Mouse (Mus musculus): ENCODE results near the gene Neb. TPM values are rescaled to one million over a fixed set of nuclear protein-coding genes. Genes with fewer than 3 reads are reported as not detected.

Gene Neb
- polyA plus RNA-seq, 1 experiment from 2014 or later: 1.2 TPM

DNA sequence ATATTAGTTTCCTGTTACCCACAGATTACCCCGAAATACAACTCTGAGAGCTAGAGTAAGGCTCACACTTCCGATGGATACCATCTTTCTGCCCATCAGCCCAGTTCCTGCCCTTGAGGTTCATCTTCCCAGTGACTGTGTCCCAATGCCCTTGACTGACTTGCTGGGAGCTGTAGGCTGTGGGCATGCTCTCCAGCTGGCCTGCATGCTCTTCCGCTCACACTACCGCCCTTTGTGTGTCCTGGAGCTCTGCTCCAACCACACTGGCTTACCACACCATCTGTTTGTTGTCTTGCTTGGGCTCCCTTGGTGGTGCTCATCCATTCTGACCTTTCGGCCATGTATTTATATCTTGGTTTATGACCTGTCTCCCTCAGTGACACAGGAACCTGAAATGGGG lies 10.6 kb downstream of the Neb start:
- Histone ChIP-seq H3K36me3 (ENCODE audit: control insufficient read depth, insufficient read depth, low read length) (no peaks in the 10 kb centered on the region), H3K27ac (ENCODE audit: low read depth, low read length) (no peak overlapping the region), H3K4me1 (replicated peaks; ENCODE audit: control insufficient read depth, insufficient read depth, low read length) (no peaks in the 10 kb centered on the region), H3K4me2 (no peak overlapping the region), H3K27me3 (replicated peaks; ENCODE audit: control insufficient read depth, insufficient read depth, low read length) (no peaks in the 10 kb centered on the region), H3K4me3 (ENCODE audit: low read depth, low read length) (no peak overlapping the region), H3K9ac (ENCODE audit: low read depth, low read length) (no peak overlapping the region), H3K9me3 (ENCODE audit: control insufficient read depth, low read length) (no peaks in the 10 kb centered on the region)
- no peak for ATAC-seq (replicated peaks; ENCODE audit: low FRiP score)
- WGBS: 79% methylated on average over 5 of the region's 5 CpGs
- no peak for DNase-seq (ENCODE audit: low spot score)

DNA sequence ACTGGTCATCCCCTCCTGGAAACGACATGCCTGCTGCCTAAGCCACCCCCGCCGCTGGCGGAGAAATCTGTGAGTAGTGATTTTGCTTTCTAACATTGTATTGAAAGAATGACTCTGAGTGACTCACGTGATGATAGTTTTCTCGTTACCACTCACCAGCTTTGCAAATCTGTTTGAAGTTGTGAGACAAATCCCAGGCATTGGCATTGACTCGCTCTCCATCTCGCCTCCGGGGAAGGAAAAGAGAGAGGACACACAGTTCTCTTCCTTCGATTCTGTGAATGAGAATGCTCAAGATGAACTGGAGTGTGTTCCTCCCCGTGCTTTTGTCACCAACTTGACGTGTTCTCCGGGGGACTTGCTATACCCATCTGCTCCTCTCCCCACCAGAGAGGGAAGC lies 11.0 kb downstream of the Neb start:
- DNase-seq (ENCODE audit: low spot score): no peak
- no peaks in the 10 kb centered on the region for H3K36me3 ChIP-seq (ENCODE audit: control insufficient read depth, insufficient read depth, low read length)
- H3K4me1 ChIP-seq (replicated peaks; ENCODE audit: control insufficient read depth, insufficient read depth, low read length): no peaks in the 10 kb centered on the region
- no peaks in the 10 kb centered on the region for H3K9me3 ChIP-seq (ENCODE audit: control insufficient read depth, low read length)
- H3K4me2 ChIP-seq: no peak overlapping the region
- 57% methylated on average over 13 of the region's 13 CpGs for WGBS
- H3K27me3 ChIP-seq (replicated peaks; ENCODE audit: control insufficient read depth, insufficient read depth, low read length): no peaks in the 10 kb centered on the region
- no peak overlapping the region for H3K27ac ChIP-seq (ENCODE audit: low read depth, low read length)
- H3K4me3 ChIP-seq (ENCODE audit: low read depth, low read length): no peak overlapping the region
- no peak for ATAC-seq (replicated peaks; ENCODE audit: low FRiP score)
- no peak overlapping the region for H3K9ac ChIP-seq (ENCODE audit: low read depth, low read length)

- ATAC-seq (replicated peaks; ENCODE audit: low FRiP score) (no peak), DNase-seq (ENCODE audit: low spot score) (no peak)
- no peaks in the 10 kb centered on the region for H3K36me3 ChIP-seq (ENCODE audit: control insufficient read depth, insufficient read depth, low read length)
- H3K27me3 ChIP-seq (replicated peaks; ENCODE audit: control insufficient read depth, insufficient read depth, low read length): no peaks in the 10 kb centered on the region
- no peaks in the 10 kb centered on the region for H3K9me3 ChIP-seq (ENCODE audit: control insufficient read depth, low read length)
- H3K9ac ChIP-seq (ENCODE audit: low read depth, low read length): no peak overlapping the region
- no peaks in the 10 kb centered on the region for H3K4me1 ChIP-seq (replicated peaks; ENCODE audit: control insufficient read depth, insufficient read depth, low read length)
- H3K27ac ChIP-seq (ENCODE audit: low read depth, low read length): no peak overlapping the region
- H3K4me3 ChIP-seq (ENCODE audit: low read depth, low read length): no peak overlapping the region
- H3K4me2 ChIP-seq: no peak overlapping the region
- WGBS: 84% methylated on average over 9 of the region's 9 CpGs
Observed at GRCm38 (mm10) chr2:52361086-52361485, 17.2 kb downstream of the Neb start.

- no peaks in the 10 kb centered on the region for H3K4me1 ChIP-seq (replicated peaks; ENCODE audit: control insufficient read depth, insufficient read depth, low read length)
- no peaks in the 10 kb centered on the region for H3K36me3 ChIP-seq (ENCODE audit: control insufficient read depth, insufficient read depth, low read length)
- no peak for DNase-seq (ENCODE audit: low spot score)
- no peaks in the 10 kb centered on the region for H3K9me3 ChIP-seq (ENCODE audit: control insufficient read depth, low read length)
- no peak overlapping the region for H3K9ac ChIP-seq (ENCODE audit: low read depth, low read length)
- no peak overlapping the region for H3K4me2 ChIP-seq
- no peaks in the 10 kb centered on the region for H3K27me3 ChIP-seq (replicated peaks; ENCODE audit: control insufficient read depth, insufficient read depth, low read length)
- no peak overlapping the region for H3K4me3 ChIP-seq (ENCODE audit: low read depth, low read length)
- no peak overlapping the region for H3K27ac ChIP-seq (ENCODE audit: low read depth, low read length)
- no peak for ATAC-seq (replicated peaks; ENCODE audit: low FRiP score)
- 67% methylated on average over 1 of the region's 1 CpGs for WGBS
Observed at GRCm38 (mm10) chr2:52359722-52360121, 18.6 kb downstream of the Neb start.

DNA sequence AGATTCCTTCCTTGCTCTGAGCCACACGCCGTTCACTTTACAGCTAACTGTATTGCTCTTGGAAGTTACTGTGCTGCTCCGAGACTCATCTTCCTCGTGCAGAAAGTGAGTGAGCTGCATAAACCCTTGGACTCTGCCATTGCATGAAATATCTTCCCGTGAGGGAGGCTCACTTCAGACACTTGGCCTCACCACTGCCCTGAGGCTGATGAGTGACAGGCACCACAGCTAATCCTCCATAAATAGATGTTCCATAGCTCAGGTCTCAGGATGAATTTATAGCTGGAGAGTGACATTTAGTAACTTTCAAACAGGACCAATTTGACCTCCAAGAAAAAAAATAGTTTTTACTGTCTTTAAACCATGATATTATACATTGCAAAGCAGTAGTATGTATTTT lies 20.1 kb downstream of the Neb start:
- Histone ChIP-seq H3K4me2 (no peak overlapping the region), H3K4me1 (replicated peaks; ENCODE audit: control insufficient read depth, insufficient read depth, low read length) (no peaks in the 10 kb centered on the region), H3K9ac (ENCODE audit: low read depth, low read length) (no peak overlapping the region), H3K27ac (ENCODE audit: low read depth, low read length) (no peak overlapping the region), H3K36me3 (ENCODE audit: control insufficient read depth, insufficient read depth, low read length) (no peaks in the 10 kb centered on the region), H3K9me3 (ENCODE audit: control insufficient read depth, low read length) (no peaks in the 10 kb centered on the region), H3K4me3 (ENCODE audit: low read depth, low read length) (no peak overlapping the region), H3K27me3 (replicated peaks; ENCODE audit: control insufficient read depth, insufficient read depth, low read length) (no peaks in the 10 kb centered on the region)
- 83% methylated on average over 5 of the region's 5 CpGs for WGBS
- no peak for DNase-seq (ENCODE audit: low spot score)
- ATAC-seq (replicated peaks; ENCODE audit: low FRiP score): no peak

- no peaks in the 10 kb centered on the region for H3K27me3 ChIP-seq (replicated peaks; ENCODE audit: control insufficient read depth, insufficient read depth, low read length)
- H3K9me3 ChIP-seq (ENCODE audit: control insufficient read depth, low read length): no peaks in the 10 kb centered on the region
- no peak overlapping the region for H3K4me2 ChIP-seq
- H3K36me3 ChIP-seq (ENCODE audit: control insufficient read depth, insufficient read depth, low read length): no peaks in the 10 kb centered on the region
- H3K4me3 ChIP-seq (ENCODE audit: low read depth, low read length): no peak overlapping the region
- no peaks in the 10 kb centered on the region for H3K4me1 ChIP-seq (replicated peaks; ENCODE audit: control insufficient read depth, insufficient read depth, low read length)
- H3K9ac ChIP-seq (ENCODE audit: low read depth, low read length): no peak overlapping the region
- 82% methylated on average over 1 of the region's 1 CpGs for WGBS
- no peak for ATAC-seq (replicated peaks; ENCODE audit: low FRiP score)
- DNase-seq (ENCODE audit: low spot score): no peak
- no peak overlapping the region for H3K27ac ChIP-seq (ENCODE audit: low read depth, low read length)
Observed at GRCm38 (mm10) chr2:52351029-52351428, 27.2 kb downstream of the Neb start.

DNA sequence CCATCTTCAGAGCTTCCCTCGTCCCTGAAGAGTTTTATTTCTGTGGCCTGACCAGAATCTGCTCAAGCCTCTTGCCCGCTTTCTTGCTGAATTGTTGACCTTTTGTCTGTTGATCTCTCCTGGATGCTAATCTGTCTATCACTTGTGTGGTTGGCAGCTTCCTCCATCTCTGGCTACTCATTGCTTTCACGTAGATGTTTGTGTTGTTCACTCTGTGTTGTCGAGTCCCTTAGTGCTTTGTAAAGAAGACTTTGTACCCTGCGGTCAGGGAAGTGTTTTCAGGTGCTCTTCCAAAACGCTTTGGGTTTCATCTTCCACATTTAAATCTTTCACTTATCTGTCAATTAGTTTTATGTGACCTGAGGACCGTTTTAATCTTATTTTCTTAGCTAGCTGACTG lies 37.3 kb downstream of the Neb start:
- Histone ChIP-seq H3K27me3 (replicated peaks; ENCODE audit: control insufficient read depth, insufficient read depth, low read length) (no peaks in the 10 kb centered on the region), H3K4me1 (replicated peaks; ENCODE audit: control insufficient read depth, insufficient read depth, low read length) (no peaks in the 10 kb centered on the region), H3K4me3 (ENCODE audit: low read depth, low read length) (no peak overlapping the region), H3K9ac (ENCODE audit: low read depth, low read length) (no peak overlapping the region), H3K36me3 (ENCODE audit: control insufficient read depth, insufficient read depth, low read length) (no peaks in the 10 kb centered on the region), H3K9me3 (ENCODE audit: control insufficient read depth, low read length) (no peaks in the 10 kb centered on the region), H3K27ac (ENCODE audit: low read depth, low read length) (no peak overlapping the region), H3K4me2 (no peak overlapping the region)
- WGBS: 63% methylated on average over 7 of the region's 7 CpGs
- ATAC-seq (replicated peaks; ENCODE audit: low FRiP score) (no peak), DNase-seq (ENCODE audit: low spot score) (no peak)

DNA sequence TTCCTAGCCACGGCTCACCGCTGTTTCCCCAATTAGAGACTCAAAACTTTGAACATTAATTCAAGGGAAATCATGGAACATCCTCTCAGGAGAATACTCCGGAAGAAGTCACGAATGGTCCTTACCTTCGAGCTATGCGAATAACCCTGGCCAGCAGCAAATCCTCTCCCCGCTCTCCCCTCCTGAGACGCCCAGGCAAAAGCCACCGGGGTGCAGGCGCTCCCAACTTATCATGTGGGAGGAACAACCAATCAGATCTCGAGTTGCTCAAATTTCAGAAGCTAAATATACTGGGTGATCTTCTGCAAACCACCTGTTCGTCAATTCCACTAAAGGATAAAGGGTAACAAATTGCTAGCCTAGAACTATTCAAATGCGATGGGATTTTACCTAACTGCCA lies 42.7 kb downstream of the Neb start:
- Histone ChIP-seq H3K4me2 (no peak overlapping the region), H3K4me3 (ENCODE audit: low read depth, low read length) (no peak overlapping the region), H3K36me3 (ENCODE audit: control insufficient read depth, insufficient read depth, low read length) (no peaks in the 10 kb centered on the region), H3K27ac (ENCODE audit: low read depth, low read length) (no peak overlapping the region), H3K9me3 (ENCODE audit: control insufficient read depth, low read length) (no peaks in the 10 kb centered on the region), H3K4me1 (replicated peaks; ENCODE audit: control insufficient read depth, insufficient read depth, low read length) (no peaks in the 10 kb centered on the region), H3K27me3 (replicated peaks; ENCODE audit: control insufficient read depth, insufficient read depth, low read length) (no peaks in the 10 kb centered on the region; the same call in 1 of the 2 replicates), H3K9ac (ENCODE audit: low read depth, low read length) (no peak overlapping the region)
- 81% methylated on average over 13 of the region's 13 CpGs for WGBS
- DNase-seq (ENCODE audit: low spot score) (no peak), ATAC-seq (replicated peaks; ENCODE audit: low FRiP score) (no peak)

GRCm38 (mm10) chr2:52335087-52335486 lies 43.2 kb downstream of the Neb start:
- no peaks in the 10 kb centered on the region; the same call in 1 of the 2 replicates for H3K27me3 ChIP-seq (replicated peaks; ENCODE audit: control insufficient read depth, insufficient read depth, low read length)
- no peak overlapping the region for H3K4me2 ChIP-seq
- DNase-seq (ENCODE audit: low spot score) (no peak), ATAC-seq (replicated peaks; ENCODE audit: low FRiP score) (no peak)
- no peak overlapping the region for H3K27ac ChIP-seq (ENCODE audit: low read depth, low read length)
- no peak overlapping the region for H3K4me3 ChIP-seq (ENCODE audit: low read depth, low read length)
- no peaks in the 10 kb centered on the region for H3K4me1 ChIP-seq (replicated peaks; ENCODE audit: control insufficient read depth, insufficient read depth, low read length)
- H3K9ac ChIP-seq (ENCODE audit: low read depth, low read length): no peak overlapping the region
- no peaks in the 10 kb centered on the region for H3K36me3 ChIP-seq (ENCODE audit: control insufficient read depth, insufficient read depth, low read length)
- no peaks in the 10 kb centered on the region for H3K9me3 ChIP-seq (ENCODE audit: control insufficient read depth, low read length)
- 86% methylated on average over 8 of the region's 8 CpGs for WGBS

Measured in liver, embryonic 11.5 days (tissue).